Mouse (Mus musculus) kidney, embryonic 15.5 days (tissue): ENCODE results near the gene Ube2f. TPM values are rescaled to one million over a fixed set of nuclear protein-coding genes. Genes with fewer than 3 reads are reported as not detected.

ENCODE experiments used
- ATAC-seq: fragments of 200-750 bp; cut with Nextera tagmentation; replicated peaks from 2 replicates; pipeline ENCODE4 v1.8.0; 2017; ENCODE audit warnings: moderate TSS enrichment; ENCODE audit not compliant: low FRiP score
- H3K27ac ChIP-seq: fragments of 300-500 bp; sonication (generic); 2 replicates; pipeline ENCODE4 v1.5.1; 2015; ENCODE audit warnings: mild to moderate bottlenecking, inconsistent platforms
- H3K27me3 ChIP-seq: fragments of 300-500 bp; sonication (generic); 2 replicates; pipeline ENCODE4 v1.6.1; 2015; ENCODE audit warnings: inconsistent platforms
- H3K36me3 ChIP-seq: fragments of 300-500 bp; sonication (generic); 2 replicates; pipeline ENCODE4 v1.6.1; 2015; ENCODE audit warnings: inconsistent platforms
- H3K4me1 ChIP-seq: fragments of 300-500 bp; sonication (generic); 2 replicates; pipeline ENCODE4 v1.6.1; 2015; ENCODE audit warnings: inconsistent platforms
- H3K4me2 ChIP-seq: fragments of 300-500 bp; sonication (generic); 2 replicates; pipeline ENCODE4 v1.6.1; 2015; ENCODE audit warnings: moderate library complexity, mild to moderate bottlenecking, inconsistent platforms
- H3K4me3 ChIP-seq: fragments of 300-500 bp; sonication (generic); replicated peaks from 2 replicates; pipeline ENCODE4 v1.5.1; 2015; ENCODE audit warnings: mild to moderate bottlenecking, inconsistent platforms
- H3K9ac ChIP-seq: fragments of 300-500 bp; sonication (generic); 2 replicates; pipeline ENCODE4 v1.6.1; 2015; ENCODE audit warnings: mild to moderate bottlenecking, inconsistent platforms
- H3K9me3 ChIP-seq: fragments of 300-500 bp; sonication (generic); replicated peaks from 2 replicates; pipeline ENCODE4 v1.6.1; 2016; ENCODE audit warnings: inconsistent platforms
- WGBS: fragments of 180-500 bp; shearing (Covaris S2); methylation state at CpG from one replicate; pipeline ENCODE4 v1.1.7; 2015; ENCODE audit warnings: mixed read lengths; 5-methylcytosine and 5-hydroxymethylcytosine counted together
- polyA plus RNA-seq: library from polyadenylated mRNA; unstranded; fragments of >200 nt; fragmentation: Nextera tagmentation; extraction: Ambion mirVana; gene quantifications from 2 replicates; pipeline ENCODE4 v1.2.1, GENCODE M21; 2015

The Ube2f gene
- polyA plus RNA-seq, 1 experiment from 2014 or later, result 72.6 TPM

DNA sequence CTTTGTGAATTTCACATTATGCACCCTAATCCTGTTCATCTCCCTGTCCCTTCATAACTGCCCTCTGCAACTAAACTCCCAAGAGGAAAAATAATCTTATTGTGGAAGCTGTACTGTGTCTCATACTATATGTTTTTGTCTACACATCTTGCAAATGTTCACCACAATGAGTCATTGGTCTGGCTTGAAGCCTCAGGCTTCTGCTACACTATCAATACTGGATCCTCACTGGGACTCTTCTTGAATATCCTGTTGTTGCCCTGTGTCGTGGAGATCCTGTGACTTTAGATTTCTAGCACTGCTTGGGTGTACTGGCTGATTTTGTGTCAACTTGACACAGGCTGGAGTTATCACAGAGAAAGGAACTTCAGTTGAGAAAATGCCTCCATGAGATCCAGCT is 10.3 kb upstream of the Ube2f start:
- no peaks in the 10 kb centered on the region for H3K36me3 ChIP-seq
- WGBS, result 77% methylated on average over 1 of the region's 1 CpGs
- no peak overlapping the region for H3K27ac ChIP-seq
- H3K4me3 ChIP-seq, result no peak overlapping the region
- H3K9ac ChIP-seq, result no peak overlapping the region
- ATAC-seq, result no peak
- no peak overlapping the region for H3K4me2 ChIP-seq
- no peaks in the 10 kb centered on the region for H3K9me3 ChIP-seq
- 0 out of 2 replicates have a peak, but pooled peaks cover 3% of the 10 kb centered on the region for H3K27me3 ChIP-seq
- H3K4me1 ChIP-seq, result no peaks in the 10 kb centered on the region

DNA sequence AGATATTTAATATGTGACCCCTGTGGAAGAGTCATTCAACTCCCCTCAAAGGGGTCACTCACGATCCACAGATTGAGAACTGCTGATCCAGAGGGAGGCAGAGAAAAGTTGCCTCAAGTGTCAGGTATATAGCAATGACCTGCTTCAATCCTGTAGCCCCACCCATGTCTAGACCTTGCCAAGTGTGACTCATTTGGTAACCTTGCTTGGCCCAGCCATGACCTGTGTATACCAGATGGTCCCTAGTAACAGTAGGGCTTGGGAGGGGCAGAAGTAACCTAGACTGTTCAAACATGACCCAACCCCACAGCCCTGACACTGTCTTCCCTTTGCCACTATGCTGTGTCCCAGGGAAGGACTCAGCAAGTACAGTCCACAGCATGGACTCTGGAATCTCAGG is 9.4 kb upstream of the Ube2f start:
- Histone ChIP-seq H3K9me3 (no peaks in the 10 kb centered on the region), H3K27me3 (0 out of 2 replicates have a peak, but pooled peaks cover 3% of the 10 kb centered on the region), H3K4me2 (no peak overlapping the region), H3K9ac (no peak overlapping the region), H3K36me3 (no peaks in the 10 kb centered on the region), H3K4me3 (no peak overlapping the region), H3K27ac (no peak overlapping the region), H3K4me1 (no peaks in the 10 kb centered on the region)
- ATAC-seq, result no peak
- WGBS, result 71% methylated on average over 1 of the region's 1 CpGs

DNA sequence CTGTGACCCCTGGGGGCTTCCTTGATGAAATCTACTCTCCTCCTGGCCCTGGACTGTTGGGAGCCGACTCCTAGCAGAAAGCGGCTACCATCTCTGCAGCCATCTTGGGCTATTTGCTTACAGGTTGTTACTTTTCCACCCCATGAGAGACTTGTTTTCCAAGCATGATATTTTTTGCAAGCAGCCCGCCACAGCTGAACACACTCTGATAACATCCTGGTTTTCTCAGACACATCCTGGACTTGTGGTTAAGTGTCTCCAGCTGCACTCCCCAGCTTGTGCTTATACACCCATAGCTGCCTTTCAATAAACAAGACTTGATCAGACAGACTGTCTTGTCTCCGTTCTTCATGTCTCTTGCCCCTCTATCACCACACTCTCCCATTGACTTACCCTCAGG is 8.9 kb upstream of the Ube2f start:
- H3K4me2 ChIP-seq, result no peak overlapping the region
- no peak for ATAC-seq
- no peaks in the 10 kb centered on the region for H3K27me3 ChIP-seq
- no peaks in the 10 kb centered on the region for H3K36me3 ChIP-seq
- H3K9me3 ChIP-seq, result no peaks in the 10 kb centered on the region
- H3K4me1 ChIP-seq, result no peaks in the 10 kb centered on the region
- WGBS, result 75% methylated on average over 4 of the region's 4 CpGs
- no peak overlapping the region for H3K9ac ChIP-seq
- no peak overlapping the region for H3K27ac ChIP-seq
- no peak overlapping the region for H3K4me3 ChIP-seq

DNA sequence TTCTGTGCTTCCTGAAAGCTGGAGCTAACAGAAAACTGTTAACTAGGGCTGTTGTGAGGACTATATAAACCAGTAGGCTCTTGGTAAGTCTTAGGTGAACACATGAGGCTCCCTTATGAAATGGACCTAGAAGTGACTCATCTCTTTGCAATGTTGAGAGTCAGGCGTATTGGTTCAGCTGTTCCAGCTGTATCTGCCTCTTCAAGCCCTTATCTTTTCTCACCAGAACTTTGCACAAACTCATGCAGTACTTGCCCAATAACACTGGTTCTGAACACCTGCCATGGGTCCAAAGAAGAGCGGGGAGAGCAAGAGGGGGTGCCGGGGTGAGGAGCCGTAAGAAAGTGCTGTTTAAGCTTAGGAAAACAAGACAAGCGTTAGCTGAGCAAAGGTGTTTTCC is 1.9 kb upstream of the Ube2f start:
- H3K9me3 ChIP-seq, result no peaks in the 10 kb centered on the region
- peaks cover 23% of the 10 kb centered on the region for H3K4me1 ChIP-seq
- no peak overlapping the region for H3K9ac ChIP-seq
- no peak overlapping the region for H3K4me3 ChIP-seq
- H3K27ac ChIP-seq, result no peak overlapping the region
- H3K36me3 ChIP-seq, result no peaks in the 10 kb centered on the region
- no peak for ATAC-seq
- no peak overlapping the region for H3K4me2 ChIP-seq
- 92% methylated on average over 5 of the region's 5 CpGs for WGBS
- no peaks in the 10 kb centered on the region for H3K27me3 ChIP-seq

DNA sequence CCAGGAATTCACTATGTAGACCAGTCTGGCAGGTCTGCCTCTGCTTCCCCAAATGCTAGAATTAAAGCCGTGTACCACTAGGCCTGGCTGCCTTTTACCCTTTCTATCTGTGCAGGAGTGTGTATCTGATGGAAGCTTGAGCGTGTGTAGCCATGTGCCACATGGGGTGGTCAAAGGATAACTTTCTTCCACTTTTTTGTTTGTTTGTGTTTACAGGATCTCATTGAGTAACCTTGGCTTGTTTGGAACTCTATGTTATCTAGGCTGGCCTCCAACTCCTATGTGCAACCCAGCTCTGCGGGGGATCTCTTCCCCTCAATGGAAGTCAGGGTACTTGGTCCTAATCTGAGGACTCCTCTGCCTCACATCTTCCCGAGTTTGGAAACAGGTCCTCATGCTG is 1.1 kb upstream of the Ube2f start:
- Histone ChIP-seq H3K36me3 (no peaks in the 10 kb centered on the region), H3K27me3 (no peaks in the 10 kb centered on the region), H3K4me3 (peak overlapping the region; percentile 99; the same call in 1 of the 2 replicates), H3K9ac (no peak overlapping the region), H3K4me1 (peaks cover 23% of the 10 kb centered on the region), H3K4me2 (peak overlapping the region; percentile 74), H3K27ac (no peak overlapping the region), H3K9me3 (no peaks in the 10 kb centered on the region)
- ATAC-seq, result no peak
- WGBS, result 49% methylated on average over 4 of the region's 4 CpGs

DNA sequence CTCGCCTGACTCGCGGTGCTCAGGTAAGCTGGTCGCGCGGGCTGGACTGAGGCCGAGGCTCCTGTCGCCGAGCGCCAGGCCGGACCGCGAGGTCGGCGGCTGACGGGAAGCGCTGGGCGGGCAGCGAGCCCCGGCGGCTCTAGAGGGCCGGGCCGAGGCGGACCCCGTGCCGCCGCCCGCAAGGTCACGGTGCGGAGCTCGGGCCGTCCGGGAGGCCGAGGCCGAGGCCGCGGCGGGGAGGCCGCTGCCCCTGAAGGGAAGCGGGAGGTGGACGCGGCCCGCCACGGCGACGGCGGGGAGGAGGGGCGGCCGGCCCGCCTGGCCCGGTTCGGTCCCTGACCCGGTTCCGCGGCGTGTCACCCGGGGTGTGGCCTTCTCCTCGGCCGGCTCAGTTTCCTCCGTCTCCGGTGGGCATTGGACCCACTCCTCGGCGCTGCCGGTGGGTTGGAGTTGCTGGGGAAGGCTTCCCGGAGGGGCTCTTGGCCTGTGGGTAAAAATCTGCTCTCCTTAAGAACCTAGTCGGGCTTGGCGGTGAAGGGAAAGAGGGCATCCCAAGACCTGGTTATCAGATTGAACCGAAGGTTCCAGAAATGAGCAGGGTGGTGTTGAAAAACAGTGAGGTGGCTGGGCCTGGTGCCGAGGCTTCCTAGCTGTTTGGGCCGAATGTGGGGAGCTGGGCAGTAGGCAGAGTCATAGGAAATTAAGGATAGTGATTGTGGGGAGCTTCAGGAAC is 477 bp downstream of the Ube2f start:
- Histone ChIP-seq H3K36me3 (peaks cover 12% of the 10 kb centered on the region), H3K4me3 (peak overlapping the region; percentile 99), H3K9ac (peak overlapping the region; percentile 99), H3K27me3 (no peaks in the 10 kb centered on the region), H3K27ac (peak overlapping the region; percentile 91), H3K9me3 (no peaks in the 10 kb centered on the region), H3K4me1 (peaks cover 23% of the 10 kb centered on the region), H3K4me2 (peak overlapping the region; percentile 74)
- ATAC-seq, result peak; percentile 59
- under 1% methylated on average over 70 of the region's 70 CpGs for WGBS

DNA sequence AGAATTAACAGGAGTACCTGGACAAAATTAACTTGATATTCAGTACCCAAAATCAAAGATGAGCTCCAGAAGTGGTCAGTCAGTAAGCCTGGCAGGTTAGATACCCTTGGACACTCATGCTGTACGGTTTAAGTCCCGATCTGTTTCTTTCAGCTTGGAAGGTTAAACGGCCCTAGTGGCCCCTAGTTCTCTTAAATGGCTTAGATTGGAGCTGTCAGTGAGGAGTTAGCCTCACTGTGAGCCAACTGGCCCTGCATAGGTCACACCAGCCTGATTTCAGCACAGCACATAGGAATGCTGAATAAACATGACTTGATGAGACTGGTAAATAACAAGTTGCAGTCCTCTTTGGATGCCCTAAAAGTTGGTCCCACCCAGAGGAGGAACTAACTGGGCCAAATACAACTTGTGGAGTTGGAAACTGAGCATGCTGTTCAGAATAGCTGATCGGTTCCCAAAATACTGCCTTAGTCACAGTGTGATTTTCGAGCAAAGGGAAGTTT is 1.1 kb downstream of the Ube2f start:
- ATAC-seq, result no peak
- Histone ChIP-seq H3K9me3 (no peaks in the 10 kb centered on the region), H3K4me2 (peak overlapping the region; percentile 74), H3K4me1 (peaks cover 23% of the 10 kb centered on the region), H3K9ac (peak overlapping the region; percentile 99), H3K36me3 (peaks cover 12% of the 10 kb centered on the region), H3K27ac (no peak overlapping the region), H3K4me3 (peak overlapping the region; percentile 99), H3K27me3 (no peaks in the 10 kb centered on the region)
- WGBS, result 42% methylated on average over 5 of the region's 5 CpGs

DNA sequence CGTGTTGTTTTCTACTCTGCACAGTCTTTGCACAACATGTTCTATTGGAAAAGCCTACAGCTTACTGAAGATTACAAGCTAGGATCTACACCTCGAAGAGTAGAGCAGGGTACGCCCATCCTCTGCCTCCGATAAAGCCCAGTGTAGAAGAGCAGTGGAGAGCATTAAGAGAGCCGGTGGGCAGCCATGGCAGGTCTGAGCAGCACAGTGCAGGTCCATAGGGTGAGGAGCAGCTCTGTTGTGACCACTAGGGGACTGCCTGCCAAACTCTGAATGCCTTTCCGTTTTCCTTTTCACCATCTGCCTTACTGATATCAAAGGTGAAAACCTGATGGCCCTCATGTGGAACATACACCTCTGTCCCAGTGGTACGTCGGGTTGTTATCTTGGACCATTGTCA is 1.8 kb downstream of the Ube2f start:
- H3K27me3 ChIP-seq, result no peaks in the 10 kb centered on the region
- ATAC-seq, result no peak; the same call in 1 of the 2 replicates

DNA sequence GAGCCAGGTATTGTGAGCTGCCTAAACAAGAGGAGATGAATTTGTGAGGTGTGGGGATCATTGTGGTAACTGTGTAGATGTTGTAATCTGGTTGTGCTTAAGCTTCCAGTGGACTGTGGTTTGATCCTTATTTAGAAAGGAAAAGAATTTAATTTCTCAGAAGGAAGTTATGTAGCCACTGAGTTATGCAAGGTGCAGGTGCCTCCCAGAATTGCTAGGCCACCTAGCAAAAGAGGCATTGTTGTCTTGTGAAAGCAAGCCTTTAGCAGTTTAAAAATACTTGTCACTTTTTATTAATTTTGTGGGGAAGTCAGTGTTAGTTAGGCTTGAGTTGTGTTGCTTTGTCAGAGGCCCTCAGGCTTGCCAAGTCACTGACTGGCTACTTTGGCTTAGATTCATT is 7.8 kb downstream of the Ube2f start:
- H3K4me2 ChIP-seq, result no peak overlapping the region
- ATAC-seq, result no peak
- H3K27ac ChIP-seq, result no peak overlapping the region
- no peaks in the 10 kb centered on the region for H3K4me1 ChIP-seq
- H3K36me3 ChIP-seq, result peaks cover 12% of the 10 kb centered on the region
- no peaks in the 10 kb centered on the region for H3K27me3 ChIP-seq
- H3K4me3 ChIP-seq, result no peak overlapping the region
- H3K9me3 ChIP-seq, result no peaks in the 10 kb centered on the region
- no peak overlapping the region for H3K9ac ChIP-seq

More for the DNA sequence above, 1.8 kb downstream of the Ube2f start:
- Histone ChIP-seq H3K4me2 (peak overlapping the region; percentile 74), H3K4me3 (peak overlapping the region; percentile 99), H3K4me1 (peaks cover 23% of the 10 kb centered on the region), H3K9me3 (no peaks in the 10 kb centered on the region), H3K36me3 (peaks cover 12% of the 10 kb centered on the region), H3K27ac (no peak overlapping the region), H3K9ac (no peak overlapping the region)
- WGBS, result 59% methylated on average over 8 of the region's 8 CpGs

DNA sequence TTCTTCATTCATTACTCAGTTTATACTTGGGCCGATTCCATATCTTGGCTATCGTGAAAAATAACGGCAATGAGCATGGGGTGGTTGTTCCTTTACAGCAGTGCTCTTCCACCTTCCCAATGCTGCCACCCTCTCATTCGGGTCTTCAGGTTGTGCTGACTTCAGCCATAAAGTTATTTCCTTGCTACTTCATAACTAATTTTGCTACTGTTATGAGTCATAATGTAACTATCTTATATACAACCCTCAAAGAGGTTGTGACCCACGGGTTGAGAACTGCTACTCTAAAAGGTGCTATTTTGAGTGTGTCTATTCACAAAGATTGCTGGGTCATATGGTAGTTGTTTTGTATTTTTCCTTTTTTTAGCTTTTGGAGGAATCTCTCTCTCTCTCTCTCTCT is 9.7 kb downstream of the Ube2f start:
- WGBS, result 90% methylated on average over 5 of the region's 5 CpGs
- Histone ChIP-seq H3K9me3 (no peaks in the 10 kb centered on the region), H3K27ac (no peak overlapping the region), H3K4me3 (no peak overlapping the region), H3K4me2 (no peak overlapping the region), H3K9ac (no peak overlapping the region), H3K27me3 (no peaks in the 10 kb centered on the region), H3K36me3 (peaks cover 4% of the 10 kb centered on the region; the same call in 1 of the 2 replicates), H3K4me1 (no peaks in the 10 kb centered on the region)
- ATAC-seq, result no peak

DNA sequence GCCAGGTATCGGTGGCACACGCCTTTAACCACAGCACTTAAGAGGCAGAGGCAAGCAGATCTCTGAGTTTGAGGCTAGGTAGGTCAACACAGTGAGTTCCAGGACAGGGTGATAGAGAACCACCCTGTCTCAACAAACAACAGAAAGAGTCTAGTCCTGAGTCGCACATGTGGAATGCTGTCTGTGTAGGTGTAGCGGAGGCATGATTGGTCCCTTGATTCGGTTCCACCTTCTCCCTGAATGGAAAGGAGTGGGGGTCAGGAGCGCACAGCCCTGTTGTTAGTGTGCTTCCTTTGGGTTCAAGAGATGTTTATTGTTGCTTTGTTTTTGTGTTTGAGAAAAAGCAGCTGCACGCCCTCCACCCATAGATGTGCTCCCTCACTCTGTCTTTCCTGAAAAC is 12.4 kb downstream of the Ube2f start:
- H3K27ac ChIP-seq, result no peak overlapping the region
- no peak overlapping the region for H3K9ac ChIP-seq
- no peaks in the 10 kb centered on the region for H3K4me1 ChIP-seq
- no peaks in the 10 kb centered on the region for H3K27me3 ChIP-seq
- no peak overlapping the region for H3K4me2 ChIP-seq
- peaks cover 20% of the 10 kb centered on the region for H3K36me3 ChIP-seq
- no peaks in the 10 kb centered on the region for H3K9me3 ChIP-seq
- WGBS, result 91% methylated on average over 7 of the region's 7 CpGs
- H3K4me3 ChIP-seq, result no peak overlapping the region
- ATAC-seq, result no peak

DNA sequence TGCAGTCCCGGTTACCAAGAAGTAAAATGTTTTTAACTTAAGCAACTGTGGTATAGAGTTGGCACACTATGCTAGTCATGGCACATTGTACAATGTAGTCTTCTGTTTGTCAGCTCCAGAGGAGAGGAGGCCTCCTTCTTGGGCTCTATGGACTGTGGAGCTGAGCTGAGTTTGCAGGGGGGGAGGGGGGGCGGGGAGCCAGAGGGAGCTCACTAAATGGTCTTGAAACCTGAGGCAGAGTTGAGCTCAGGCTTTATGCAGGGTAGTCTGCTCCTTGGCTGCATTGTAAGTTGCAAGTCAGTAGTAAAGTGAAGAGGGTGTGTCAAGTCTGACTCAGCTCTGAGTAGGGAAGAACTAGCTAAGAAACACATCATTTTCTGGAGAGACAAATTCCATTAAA is 22.2 kb downstream of the Ube2f start:
- no peaks in the 10 kb centered on the region for H3K27me3 ChIP-seq
- no peaks in the 10 kb centered on the region for H3K9me3 ChIP-seq
- H3K36me3 ChIP-seq, result peaks cover 45% of the 10 kb centered on the region
- no peak for ATAC-seq
- no peak overlapping the region for H3K4me3 ChIP-seq
- H3K9ac ChIP-seq, result no peak overlapping the region
- H3K4me2 ChIP-seq, result no peak overlapping the region
- WGBS, result 80% methylated on average over 2 of the region's 2 CpGs
- H3K4me1 ChIP-seq, result no peaks in the 10 kb centered on the region
- H3K27ac ChIP-seq, result no peak overlapping the region

DNA sequence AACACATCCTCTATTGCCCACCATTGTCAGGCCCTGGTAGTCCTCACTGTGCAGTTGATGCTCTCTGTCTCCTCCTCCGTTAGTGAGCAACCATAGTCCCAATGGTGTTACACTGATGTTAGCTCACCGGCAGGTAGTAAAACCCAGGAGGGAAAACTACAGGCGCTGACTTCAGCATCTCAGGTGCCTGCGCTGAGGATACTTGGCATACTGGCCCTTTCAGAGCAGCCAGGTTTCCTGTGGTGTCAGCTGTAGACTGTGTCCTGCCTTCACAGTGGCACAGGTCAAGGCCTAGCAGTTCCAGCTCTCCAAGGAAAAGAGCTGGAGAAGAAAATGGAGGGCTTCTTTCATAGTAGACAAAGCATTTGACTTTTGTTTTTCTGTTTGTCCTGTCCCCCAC is 26.5 kb downstream of the Ube2f start:
- no peak overlapping the region for H3K4me3 ChIP-seq
- H3K36me3 ChIP-seq, result peaks cover 79% of the 10 kb centered on the region
- no peak overlapping the region for H3K4me2 ChIP-seq
- no peaks in the 10 kb centered on the region for H3K27me3 ChIP-seq
- H3K4me1 ChIP-seq, result no peaks in the 10 kb centered on the region
- H3K9ac ChIP-seq, result no peak overlapping the region
- H3K27ac ChIP-seq, result no peak overlapping the region
- ATAC-seq, result no peak
- 90% methylated on average over 4 of the region's 4 CpGs for WGBS
- H3K9me3 ChIP-seq, result no peaks in the 10 kb centered on the region
